Mouse (Mus musculus) stomach, adult 2 months (tissue): ENCODE measurements around the gene Sec31b. TPM values are rescaled to one million over a fixed set of nuclear protein-coding genes. Genes with fewer than 3 reads are reported as not detected.

ENCODE experiments used
- polyA plus RNA-seq: library from polyadenylated mRNA; depleted of rRNA; stranded (reverse); fragments of >200 nt; gene quantifications from 2 replicates; pipeline ENCODE4 v1.2.3, GENCODE M21; 2012; rRNA removed

Gene Sec31b
- 2.2 and 3.5 TPM in 2 replicates for polyA plus RNA-seq

DNA sequence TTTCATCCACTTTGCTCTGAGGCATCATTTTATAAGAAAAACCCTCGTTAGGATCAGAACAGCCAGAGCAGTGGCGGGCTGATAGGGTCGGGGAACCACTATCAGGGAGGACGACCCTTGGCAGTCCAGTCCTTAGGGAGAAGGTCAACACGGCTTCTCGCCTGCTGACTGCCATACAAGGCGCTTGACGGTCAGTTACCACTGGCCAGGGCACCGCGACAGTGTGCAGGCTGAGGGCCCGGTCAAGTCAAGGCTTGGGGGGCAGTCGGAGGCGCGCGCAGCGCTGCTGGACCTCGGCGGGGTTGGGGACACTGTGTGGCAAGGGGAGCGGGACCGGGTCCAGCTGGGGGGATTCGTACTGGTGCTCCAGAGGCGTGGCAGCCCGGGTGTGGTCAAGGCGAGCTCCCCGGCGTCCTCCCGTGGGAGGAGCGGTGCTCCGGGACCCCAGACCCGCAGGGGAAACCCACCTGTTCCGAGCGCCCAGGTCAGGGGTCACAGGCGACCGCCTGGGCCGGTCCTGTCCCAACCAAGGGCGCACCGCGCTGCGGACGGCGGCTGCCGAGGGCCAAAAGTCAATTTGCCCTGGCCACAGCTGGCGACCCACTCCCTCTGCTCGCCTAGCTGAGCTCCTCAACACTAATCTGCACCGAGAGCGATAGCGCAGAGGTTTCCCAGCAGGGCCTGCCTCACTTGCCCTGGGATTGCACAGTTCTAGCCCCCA lies at the start of gene Sec31b:
TSS of gene Sec31b (minus strand) at position 544 of the 721 bp plus-strand sequence.

DNA sequence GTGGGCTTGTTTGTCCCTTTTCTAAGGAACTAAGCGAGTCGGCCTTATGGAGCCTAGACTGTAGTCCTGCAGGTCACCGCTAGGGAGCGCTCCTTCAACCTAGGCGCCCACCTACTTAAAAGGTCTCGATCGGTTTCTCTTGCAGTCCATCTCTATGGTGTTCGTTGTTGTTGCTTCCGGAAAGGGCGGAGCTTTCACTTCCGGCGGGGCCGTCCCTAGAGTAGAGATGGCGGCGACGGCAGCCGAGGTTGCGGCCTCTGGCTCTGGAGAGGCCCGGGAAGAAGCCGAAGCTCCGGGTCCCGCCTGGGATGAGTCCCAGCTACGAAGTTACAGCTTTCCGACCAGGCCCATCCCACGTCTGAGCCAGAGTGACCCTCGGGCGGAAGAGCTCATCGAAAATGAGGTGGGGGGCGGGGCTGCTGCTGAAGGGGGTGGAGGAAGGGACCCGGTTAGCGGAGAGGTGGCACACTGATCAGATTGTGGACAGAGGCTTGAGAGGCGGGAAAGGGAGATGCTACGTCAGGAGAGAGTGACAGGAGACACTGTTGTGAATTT lies 17.1 kb upstream of the Sec31b start, which contains the start of gene Hif1an:
TSS of gene Hif1an (plus strand) at position 199 of the 555 bp plus-strand sequence.

DNA sequence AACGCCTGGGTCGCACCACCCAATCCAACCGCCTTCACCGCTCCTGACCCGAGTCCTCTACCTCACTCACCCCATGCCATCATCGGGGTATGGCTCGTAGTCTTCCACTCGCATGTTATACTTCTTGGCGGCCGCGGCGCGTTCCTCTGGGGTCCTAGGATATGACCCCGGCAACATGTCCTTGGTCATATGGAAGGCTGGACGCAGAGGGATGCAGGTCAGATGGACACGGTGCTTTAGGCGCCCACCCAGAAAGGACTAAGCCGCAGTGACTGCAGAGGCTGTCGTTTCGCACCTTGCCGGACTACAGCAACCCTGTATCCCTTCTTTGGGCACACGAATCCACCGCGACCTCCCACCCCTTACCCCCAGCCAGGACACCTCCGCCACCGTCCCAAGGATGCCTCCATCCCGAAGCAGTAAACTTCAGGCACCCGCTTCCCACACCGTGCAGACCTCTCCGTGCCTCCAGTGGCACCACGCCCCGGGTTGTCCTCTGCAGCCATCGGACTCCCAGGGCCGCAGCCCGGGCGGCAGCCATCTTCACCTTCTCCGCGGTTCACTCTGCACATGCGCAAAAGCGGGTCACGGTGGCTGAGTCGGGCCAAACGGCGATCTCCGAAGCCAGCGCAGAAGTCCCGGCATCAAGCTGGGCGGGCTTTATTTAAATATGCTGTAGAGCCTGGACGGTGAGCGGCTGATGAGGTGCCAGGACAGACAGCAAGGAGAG lies 9.4 kb upstream of the Sec31b start, which contains the start of gene Ndufb8:
TSS of gene Ndufb8 (minus strand) at position 580 of the 730 bp plus-strand sequence.

DNA sequence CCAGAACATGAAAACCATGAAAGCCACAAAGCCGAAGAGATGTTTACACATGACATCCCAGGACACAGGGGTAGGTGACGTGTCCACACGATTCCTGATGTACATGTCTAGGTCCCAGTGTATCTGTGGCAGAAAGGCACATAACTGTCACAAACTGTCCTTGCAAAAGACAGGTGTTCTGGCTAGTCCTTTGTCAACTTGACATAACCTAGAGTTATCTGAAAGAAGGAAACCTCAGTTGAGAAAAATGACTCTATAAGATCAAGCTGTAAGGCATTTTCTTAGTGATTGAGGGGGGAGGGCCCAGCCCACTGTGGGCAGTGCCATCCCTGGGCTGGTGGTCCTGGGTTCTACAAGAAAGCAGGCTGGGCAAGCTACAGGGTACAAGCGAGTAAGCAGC lies 7.1 kb upstream of the Sec31b start, which contains the start of gene Gm20538:
TSS of gene Gm20538 (minus strand) at position 101 of the 400 bp plus-strand sequence.

DNA sequence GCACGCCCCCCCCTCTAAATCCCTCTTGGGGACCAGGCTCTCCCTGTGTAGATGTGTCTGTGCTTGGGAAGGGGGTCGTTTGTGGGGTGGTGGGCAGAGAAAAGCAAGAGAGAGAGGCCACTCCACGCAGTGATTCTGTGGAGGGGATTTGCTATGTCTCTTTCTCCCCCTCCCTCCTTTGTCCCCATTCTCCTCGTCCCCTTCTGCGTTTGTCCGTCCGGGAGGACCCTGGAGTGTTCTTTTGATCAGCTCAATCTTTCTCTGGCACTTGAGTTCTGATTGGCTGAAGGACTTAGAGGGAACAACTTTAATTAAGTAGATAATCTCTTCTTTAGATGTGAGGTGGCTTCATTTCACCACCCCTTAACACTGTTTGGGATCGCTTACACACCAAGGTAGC lies 52.5 kb downstream of the Sec31b start, which contains the start of gene Wnt8b:
TSS of gene Wnt8b (plus strand) at position 345 of the 400 bp plus-strand sequence.

Other genes starting within 250 kb of the Sec31b start
- 0.05 TPM in 1 of 2 replicates, not detected in the other for gene Scd4, start 212.8 kb downstream of the Sec31b start, polyA plus RNA-seq
- 12.3 and 53.6 TPM in 2 replicates for gene Scd1, start 138.0 kb downstream of the Sec31b start, polyA plus RNA-seq
- not detected in 2 replicates for gene Wnt8b, start 52.4 kb downstream of the Sec31b start, polyA plus RNA-seq
- not detected in 2 replicates for gene Gm20538, start 7.0 kb upstream of the Sec31b start, polyA plus RNA-seq
- 362 and 457 TPM in 2 replicates for gene Ndufb8, start 9.6 kb upstream of the Sec31b start, polyA plus RNA-seq
- 5.5 and 5.8 TPM in 2 replicates for gene Hif1an, start 17.0 kb upstream of the Sec31b start, polyA plus RNA-seq
- gene Pax2, start 210.2 kb upstream of the Sec31b start, polyA plus RNA-seq: not detected in 2 replicates